Mouse (Mus musculus) right cerebral cortex, postnatal 25 days (tissue): ENCODE measurements around the gene Pmepa1.
A peak's percentile ranks its signal among the peaks of the same experiment; 100 is the strongest.

Experiments
- DNase-seq: peaks from one replicate; pipeline ENCODE4 v3.0.0; 2022

Pmepa1 gene

DNA sequence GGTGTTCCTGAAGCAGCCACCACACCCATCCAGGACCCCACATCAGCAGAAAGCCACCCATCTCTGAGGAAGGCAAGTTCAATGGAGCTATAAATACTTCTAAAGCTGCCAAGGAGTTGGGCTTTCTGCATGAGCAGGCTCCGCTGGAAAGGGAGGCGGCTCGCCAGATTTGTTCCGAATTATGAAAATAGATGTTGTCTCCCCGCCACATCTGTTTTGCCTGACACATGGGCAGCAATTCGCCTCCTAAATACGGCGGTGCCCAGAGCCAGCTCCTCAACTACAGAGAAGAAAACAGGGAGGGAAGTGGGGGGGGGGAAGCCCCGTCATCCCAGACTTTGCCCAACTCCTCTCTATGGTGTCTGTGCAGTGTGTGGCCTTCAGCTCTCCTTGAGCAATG lies 24.7 kb downstream of the Pmepa1 start:
- peak; percentile 43 for DNase-seq

DNA sequence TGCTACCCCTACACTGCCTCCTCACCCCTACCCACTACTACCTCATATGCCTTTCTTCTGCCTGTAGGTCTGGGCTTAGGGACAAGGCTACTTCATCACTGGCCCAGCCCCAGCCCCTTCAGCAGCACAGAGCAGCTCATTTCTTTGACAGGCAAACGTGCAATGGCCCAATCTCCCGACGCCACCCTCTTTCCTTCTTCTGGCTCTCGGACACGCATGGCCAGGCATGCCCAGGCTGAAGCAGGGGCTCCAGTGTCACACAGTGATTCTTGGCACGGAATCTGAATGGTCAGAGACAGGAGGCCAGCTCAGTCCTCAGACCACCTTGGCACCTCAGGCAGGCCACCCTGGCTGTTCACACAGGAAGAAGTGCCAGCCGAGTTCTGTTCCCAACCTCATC lies 25.2 kb downstream of the Pmepa1 start:
- DNase-seq: no peak

DNA sequence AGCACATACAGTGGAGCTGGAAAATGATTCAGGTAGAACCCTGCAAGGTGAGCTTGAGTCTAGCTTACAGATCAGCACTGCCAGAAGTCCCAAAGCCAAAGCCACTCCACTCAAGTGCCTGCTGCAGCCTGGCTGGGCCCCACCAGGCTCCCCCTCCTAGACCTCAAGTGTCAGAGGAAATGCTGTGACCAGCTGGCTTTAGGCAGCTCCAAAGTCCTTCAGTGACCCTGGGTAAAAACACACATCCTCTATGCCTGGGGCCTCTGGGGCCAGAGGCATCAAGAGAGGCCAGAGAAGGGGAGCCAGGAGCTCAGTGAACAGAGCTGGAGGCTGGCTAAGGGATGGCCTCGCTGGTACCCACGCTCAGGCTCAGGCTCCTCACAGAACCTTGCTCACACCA lies 25.9 kb downstream of the Pmepa1 start:
- DNase-seq: no peak

DNA sequence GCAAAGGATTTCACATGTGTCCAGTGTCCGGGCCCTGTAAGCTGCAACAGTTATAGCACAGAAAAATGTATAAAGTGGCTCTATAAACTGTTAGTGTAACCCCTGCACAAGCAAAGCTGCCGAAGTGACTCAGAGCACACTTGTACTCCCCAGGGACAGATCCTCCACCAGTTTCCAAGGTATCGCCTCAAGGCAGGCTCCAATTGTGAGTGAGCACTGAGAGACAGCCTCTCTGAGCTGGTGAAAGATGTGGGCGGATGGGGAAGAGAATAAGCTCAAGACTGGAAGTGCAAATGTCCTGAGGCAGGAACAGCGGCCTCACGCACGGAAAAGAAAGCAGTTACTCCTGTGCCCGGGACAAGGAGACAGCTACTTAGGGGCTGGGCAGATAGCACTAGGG lies 26.4 kb downstream of the Pmepa1 start:
- no peak for DNase-seq

DNA sequence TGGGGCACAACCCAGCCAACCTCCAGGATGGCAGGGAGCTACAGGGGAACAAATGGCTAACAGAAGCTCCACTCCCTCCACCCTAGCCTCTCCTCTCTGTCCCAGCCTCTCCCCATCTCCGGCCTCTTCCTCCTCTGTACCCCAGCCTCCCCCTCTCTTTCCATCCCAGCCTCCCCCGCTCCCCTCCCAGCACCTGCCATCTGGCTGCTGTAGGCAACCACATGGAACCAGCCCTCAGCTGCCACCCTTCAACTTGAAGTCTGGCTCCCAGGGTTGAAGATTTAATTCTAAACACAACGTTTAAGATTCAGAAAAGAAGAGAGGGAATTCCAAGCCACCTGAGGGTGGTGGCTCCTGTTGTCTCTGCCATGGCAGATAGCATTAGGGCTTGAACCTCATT lies 26.9 kb downstream of the Pmepa1 start:
- DNase-seq: no peak

DNA sequence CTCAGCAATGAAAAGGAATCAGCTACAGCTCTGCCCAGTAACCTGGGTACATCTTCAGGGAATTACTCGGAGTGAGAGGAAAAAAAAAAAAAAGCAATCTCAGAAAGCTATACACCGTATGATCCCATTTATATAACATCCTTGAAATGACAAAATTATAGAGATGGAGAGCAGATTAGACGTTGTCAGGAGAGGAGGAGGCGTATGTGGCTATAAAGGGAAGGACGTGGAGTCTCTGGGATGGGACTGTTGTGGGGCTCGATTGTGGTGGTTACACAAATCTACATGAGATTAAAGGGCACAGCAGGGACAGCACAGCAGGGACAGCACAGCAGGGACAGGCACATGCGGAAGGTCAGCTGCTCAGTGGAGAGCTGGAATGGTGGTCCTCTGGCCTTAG lies 27.5 kb downstream of the Pmepa1 start:
- DNase-seq: no peak

DNA sequence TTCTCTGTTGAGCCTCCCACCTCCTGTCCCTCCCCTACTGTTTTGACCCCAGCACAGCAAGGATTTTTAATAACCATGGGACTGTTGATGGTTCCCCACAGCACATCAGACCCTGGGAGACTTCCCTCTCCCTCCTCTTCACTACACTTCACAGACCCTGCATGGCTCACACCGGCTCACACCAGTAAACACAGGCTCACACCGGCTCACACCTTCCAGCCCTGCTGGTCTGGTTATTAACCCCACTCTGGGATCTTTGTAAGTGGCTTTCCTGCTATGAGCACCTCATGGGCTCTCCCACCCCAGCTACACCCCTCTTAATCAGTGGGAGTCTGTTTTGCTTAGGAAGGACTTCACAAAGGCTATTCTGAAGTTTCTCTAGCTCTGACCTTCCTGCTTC lies 28.4 kb downstream of the Pmepa1 start:
- no peak for DNase-seq

DNA sequence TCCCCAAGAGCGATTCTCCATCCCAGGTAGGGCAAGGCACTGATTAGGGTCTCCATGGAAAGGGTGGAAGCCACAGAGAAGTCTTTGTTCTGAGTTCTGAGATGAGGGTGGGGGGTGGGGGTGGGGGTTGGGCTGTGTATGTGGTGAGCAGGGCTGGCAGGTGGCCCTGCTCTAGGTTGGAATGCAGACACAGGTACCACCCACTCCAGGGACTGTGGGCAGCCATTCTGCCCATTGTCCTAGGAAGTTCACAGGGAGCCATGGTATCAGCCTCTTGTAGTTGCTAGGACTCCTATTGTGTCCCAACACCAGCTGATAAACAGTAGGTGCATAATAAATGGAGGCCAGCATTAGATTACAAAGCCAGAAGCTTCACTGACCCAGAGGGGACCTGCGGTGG lies 29.1 kb downstream of the Pmepa1 start:
- no peak for DNase-seq

DNA sequence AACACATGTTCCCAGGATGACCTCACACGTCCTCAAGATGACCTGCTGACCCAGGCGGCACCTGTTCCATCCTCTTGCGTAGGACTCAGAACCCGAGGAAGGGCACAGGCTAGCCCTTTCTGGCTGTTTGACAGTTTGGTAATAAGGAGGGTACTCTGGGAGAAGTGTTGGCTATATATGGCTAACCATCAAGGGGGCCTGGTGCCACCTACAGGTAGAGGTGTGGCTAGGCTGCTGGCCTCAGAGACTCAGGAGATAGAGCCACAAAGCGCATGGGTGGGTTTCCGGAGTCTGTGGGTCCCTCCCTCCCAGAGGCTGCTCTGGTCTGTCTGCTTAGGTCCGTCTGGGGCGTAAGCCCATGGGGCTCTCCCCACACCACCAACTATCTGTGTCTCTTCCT lies 29.6 kb downstream of the Pmepa1 start:
- DNase-seq: no peak

DNA sequence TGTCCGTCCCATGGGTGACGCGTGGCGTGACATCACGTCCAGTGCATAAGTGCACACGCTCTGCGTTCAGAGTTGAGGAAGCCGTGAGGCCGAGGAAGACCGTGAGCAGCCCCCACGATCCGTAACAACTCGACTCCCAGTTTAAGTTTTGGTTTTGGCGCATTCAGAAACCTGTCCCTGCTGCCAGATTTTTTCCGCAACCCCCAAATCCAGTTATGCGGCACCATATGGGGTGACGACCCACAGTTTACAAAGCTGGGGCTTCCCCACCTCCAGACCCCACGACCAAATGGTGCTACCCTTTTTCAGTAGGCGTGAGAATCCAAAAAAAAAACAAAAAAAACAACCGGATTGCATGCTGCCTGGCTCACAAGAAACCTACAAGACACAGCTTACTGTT lies 31.1 kb downstream of the Pmepa1 start:
- peak; percentile 39 for DNase-seq

DNA sequence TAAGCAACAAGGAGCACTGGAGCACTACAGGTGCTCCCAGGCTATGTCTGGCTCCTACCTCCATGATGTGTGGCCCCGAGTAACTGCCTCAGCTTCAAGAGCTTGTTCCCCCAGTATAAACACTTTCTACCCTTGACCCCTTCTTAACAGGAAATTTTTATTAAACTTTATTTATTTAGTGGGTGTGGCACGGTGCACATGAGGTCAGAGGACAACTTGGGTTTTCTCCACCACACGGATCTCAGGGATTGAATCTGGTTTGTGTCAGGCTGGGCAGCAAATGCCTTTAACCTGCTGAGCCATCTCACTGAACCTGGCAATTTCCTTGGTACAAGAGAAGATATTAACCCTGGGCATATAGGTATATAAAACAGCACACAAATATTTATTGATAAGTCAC lies 32.2 kb downstream of the Pmepa1 start:
- DNase-seq: no peak

DNA sequence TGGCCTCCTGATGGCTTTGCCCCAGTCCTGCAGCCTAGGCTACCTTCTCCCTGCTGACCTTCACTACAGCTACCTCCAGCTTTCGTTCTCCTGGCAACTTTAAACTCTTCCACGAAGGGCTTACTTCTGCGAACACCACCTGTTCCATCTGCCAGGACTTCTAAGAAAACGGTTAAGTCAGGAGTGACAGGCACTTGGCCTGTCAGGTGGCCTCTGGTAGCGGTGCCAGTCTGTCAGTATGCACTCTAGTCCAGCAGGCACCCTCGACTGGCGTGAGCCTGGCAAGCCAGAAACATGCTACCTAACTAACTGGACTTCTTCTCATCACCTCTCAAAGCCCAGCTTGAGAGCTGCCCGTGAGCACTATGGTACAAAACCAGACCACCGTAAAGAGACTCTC lies 32.7 kb downstream of the Pmepa1 start:
- DNase-seq: no peak

DNA sequence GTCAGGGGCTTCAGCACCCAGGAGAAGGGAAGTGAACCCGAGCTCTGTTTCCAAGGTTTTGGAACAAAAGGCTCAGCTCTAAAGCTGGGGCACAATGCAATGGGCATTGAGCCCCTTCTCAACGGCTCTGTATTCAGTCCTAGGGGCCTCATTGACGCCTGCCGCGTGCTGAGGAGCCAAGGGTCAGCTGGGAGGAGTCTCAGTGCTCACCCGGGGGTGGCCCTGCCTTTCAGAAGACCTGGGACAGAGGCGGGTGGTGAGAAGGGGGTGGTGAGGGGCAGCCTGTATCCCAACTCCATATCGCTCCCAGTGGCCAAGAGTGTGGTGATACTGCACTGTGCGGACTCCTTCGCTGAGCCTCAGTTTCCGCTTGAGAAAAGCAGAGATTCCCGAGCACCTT lies 33.5 kb downstream of the Pmepa1 start:
- DNase-seq: no peak

DNA sequence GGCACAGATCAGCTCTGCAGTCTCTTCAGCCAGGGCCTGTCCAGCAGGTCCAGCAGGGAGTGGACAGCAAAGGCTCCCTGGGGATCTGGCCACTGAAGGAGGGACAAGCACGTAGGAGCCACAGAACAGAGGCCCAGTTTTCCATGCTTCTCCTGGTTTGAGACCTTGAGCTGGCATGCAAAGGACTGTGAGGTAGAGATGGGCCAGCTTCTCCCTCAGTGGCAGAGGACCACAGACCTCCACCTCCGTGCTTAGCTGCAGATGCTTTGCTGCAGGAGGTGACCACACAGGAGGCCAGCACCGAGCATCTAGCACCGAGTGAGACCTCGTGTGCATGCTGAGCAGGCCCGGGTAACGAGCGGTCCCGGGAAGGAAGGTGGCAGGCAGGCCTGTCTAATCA lies 35.6 kb downstream of the Pmepa1 start:
- DNase-seq: no peak

DNA sequence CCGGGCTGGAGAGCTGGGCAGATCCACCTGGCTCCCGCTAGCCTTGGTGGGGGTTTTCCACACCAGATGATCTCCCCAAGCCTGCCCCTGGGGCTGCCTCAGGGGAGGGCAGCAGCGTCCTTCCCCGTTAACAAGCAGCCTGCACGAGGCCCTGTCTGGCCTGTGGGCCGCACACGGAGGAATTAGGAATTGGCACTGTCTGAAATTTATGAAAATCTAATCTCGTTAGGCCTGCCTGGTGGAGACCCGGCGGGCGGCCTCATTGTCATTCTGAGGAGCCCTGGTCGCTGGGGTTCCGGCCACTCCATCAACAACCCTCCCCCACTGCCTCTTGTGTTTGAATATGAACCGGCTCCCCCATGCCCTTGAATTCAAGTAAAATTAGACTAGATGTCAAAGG lies 37.8 kb downstream of the Pmepa1 start:
- no peak for DNase-seq

DNA sequence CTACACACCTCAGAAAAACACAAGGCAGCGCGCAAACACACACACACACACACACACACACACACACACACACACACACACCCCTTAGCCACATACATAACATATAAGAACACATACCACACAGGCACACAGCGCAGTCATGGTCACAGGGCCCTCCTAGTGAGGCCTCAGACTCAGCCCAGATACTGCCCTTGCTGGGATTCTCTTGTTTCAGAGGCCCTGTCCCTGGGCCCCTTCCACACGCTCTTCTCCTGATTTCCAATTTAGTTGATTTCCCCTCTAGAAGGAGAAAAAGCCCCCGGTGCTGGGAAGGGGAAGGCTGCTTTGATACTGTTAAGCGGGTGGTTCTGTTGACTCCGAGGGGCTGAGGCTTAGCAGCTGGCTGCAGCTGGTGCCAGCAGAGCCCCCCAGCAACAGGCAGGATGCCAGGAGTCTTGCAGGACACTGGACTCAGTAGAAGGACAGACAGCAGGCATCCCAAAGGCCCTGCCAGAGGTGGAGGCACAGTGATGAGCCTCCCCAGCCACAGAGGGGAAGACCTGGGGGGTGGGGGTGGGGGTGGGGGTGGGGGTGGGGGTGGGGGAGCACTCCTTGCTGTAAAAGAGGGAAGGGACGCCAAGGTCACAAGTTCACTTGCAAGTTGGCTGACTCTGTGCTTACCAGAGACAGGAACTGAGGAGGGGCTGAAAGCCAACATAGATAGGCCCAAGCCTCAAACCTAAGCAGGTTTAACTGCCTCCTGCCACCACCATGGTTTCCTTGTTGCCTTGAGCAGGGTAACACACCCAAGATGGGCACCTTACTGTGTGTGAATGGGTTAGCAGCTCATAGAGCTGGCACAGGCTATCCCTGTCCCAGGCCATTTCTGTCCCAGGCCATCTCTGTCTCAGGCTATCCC lies 40.6 kb downstream of the Pmepa1 start:
- DNase-seq: no peak

DNA sequence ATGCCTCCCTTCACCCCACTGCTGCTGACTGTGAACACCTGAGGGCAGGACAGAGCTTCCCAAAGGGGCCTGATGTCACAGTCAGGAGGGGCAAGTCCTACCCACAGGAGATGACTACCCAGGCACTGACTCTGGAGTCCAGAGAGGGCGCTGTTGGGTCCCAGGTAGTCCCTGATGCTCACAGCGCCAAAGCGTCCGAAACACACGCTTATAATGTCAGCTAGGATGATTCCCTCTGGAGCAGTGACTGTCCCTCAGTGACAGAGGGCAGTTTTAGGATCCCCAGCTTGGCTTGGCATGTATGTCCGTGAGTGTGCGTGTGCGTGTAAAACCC lies 43.6 kb downstream of the Pmepa1 start:
- no peak for DNase-seq

DNA sequence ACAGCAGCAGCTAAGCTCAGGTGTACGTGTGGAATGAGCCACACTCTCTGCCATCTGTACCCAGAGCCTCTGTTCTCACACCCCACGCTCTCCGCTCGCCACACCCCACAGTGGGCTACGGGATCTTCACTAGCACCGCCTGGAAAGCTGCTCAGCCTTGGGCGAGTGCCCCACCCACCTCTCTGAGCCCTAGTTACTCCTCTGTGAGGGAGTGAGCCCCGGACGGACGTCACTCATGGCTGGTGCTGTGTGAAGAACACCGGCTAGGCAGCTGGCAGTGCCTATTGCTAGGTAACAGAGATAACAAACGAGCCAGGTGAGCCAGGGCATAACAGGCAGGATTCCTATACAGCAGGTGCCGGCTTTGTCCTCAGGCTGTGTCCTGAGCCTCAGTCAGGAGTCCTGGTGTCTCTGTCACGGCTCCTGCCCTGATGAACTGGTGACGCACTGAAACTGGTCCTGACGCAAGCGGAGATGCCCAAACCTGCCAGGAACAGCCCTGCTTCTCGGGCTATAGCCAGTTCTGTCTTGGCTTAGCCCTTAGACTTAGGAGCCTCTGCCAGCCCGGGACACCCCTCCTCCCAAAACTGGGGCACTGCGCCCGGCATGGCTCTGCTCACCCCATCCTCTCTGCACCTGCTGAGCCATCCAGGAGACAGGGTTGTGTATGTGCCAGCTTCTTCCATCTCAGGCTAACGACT lies 44.1 kb downstream of the Pmepa1 start:
- peak; percentile 53 for DNase-seq

DNA sequence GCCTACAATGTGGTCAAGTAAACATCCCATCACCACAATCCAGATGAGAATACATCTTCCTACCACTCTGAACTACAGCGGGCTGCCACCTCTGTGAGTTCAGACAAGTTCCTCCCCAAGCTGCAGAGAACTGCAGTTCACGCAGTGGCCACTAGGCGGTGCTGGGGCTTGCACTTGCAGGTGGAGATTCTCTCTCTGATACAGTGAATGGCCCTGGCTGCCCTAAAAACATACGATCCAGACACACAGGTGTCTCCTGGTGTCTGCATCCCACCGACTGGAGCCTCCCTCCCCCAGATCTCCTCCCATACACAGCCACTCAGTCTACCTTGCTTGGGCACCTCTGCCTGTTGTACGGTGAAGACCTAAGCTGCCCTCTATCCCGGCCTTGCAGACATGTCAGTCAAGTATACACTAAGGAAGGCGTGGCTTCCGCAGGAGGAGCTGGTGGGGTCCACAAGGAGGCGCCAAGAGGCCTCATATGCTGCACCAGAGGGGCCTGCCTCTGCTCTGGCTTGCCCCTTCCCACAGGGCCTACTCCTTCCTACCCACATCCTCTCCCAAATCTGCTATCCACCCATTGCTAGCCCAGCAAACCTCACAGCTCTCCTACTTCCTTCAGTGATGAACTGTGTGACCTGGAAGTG lies 46.6 kb downstream of the Pmepa1 start:
- peak; percentile 87 for DNase-seq

DNA sequence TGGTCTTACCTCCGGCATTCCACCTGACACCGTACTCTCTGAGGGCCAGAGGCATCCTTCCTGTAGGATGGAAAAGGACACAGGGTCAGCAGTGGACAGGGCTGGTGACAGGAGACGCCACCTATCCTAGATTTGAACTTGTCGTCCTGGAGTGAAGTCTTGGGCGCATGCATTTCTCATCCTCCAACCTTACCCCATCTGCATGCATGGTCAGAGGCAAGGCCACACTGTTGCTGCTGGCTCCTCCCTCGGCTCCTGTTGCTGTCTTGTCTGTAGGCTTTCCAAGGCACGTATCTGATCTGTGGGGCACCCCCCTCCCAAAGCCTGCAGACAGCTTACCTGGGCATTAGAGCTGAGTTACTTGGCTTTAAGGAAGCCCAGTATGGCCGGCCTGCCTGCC lies 47.8 kb downstream of the Pmepa1 start:
- no peak for DNase-seq

DNA sequence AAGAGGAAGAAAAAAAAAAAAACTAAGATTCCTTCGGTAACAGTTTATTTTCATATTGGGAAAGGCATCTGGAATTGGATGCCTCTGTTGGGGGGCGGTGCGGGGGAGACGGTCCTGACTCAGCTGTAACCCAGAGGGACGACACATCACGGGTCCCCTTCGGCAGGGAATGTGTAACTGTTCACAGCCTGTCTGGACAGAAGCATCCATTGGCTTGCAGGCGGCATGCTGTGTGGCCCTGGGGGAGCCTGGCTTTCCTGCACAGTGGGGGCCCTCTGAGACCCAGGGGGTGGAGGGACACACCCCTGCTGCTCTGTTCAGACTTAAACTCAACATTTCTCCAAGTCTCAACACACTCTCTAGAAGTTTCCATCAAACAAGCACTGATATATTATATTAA lies 49.5 kb downstream of the Pmepa1 start:
- DNase-seq: no peak

DNA sequence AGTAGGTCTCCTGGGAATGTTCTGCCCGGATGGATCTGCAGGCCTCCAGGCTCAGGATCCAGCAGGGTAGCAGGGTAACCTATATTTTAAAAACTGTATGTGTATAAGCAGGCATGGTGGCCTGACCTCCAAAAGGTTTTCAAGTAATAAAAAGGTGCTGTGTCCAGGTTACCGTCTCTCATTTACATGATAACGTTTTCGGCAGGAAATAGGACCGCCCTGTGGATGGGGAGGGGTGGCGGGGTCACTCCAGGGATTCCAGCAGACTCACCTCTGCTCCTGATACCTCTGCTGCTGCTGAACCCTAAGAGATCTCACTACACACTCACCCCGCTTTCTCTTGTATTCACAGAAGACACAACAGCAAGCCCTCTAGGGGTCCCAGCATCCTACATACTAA lies 50.4 kb downstream of the Pmepa1 start:
- DNase-seq: no peak

DNA sequence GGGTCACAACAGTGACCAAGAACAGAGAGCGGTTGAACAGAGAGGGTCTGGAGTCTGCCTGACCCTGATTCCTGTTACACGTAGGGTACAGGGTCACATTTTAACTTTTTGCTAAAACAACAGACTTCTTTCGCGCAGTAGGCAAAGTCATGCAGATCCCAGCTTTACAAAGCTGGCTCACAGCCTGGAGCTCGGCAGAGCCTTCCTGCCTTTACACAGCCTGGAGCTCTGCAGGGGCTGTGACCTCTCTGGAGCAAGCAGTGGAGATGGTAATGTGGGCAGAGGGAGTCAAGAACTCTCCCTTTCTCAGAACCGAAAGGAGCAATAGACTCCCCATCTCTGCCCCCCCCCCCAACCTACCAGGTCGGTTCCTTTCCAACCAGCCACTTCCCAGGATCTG lies 51.5 kb downstream of the Pmepa1 start:
- DNase-seq: no peak

DNA sequence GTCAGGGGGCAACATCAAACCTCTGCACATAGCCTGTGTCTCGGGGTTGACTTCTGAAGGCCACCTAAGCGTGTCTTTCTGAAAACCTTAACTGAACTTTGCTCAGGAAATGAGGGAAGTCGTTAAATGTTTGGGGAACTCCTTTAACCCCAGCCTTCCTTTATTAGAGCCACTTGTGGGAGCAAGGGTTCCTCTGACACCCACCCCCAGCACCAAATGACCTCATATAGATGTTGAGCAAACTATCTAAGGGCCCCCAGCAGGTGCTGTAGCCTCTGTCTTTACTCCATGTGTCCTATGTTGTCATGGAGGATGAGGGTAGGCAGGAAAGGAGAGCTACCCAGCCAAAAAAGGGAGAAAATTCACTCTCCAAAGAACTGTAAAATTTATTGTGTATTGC lies 52.2 kb downstream of the Pmepa1 start:
- no peak for DNase-seq
